Mouse (Mus musculus): ENCODE data around the gene Sergef. TPM values are rescaled to one million over a fixed set of nuclear protein-coding genes. Genes with fewer than 3 reads are reported as not detected.
A peak's percentile ranks its signal among the peaks of the same experiment; 100 is the strongest.
"Not testable (repeated sequence)": the region's sequence is repeated elsewhere in the genome, so short reads cannot be mapped to it uniquely, and the experiment has no call there.

Sergef gene
- polyA plus RNA-seq, 1 experiment, result 7.4 TPM

- Histone ChIP-seq H3K27ac (ENCODE audit: insufficient read depth, low read depth, low read length) (no peak overlapping the region), H3K4me1 (ENCODE audit: control insufficient read depth, insufficient read depth, low read length) (peaks cover 2% of the 10 kb centered on the region; the same call in 1 of the 2 replicates), H3K4me3 (ENCODE audit: insufficient read depth, low read length) (no peak overlapping the region)
- TF ChIP-seq CTCF (IDR thresholded peaks at IDR 0.05; ENCODE audit: low read depth, low read length), result peak; percentile 86
- no peak for TF ChIP-seq POLR2A (IDR thresholded peaks at IDR 0.05; ENCODE audit: borderline replicate concordance, low read depth, low read length)
These were observed 25.6 kb upstream of the Sergef start for GRCm38 (mm10) chr7:46665236-46665635.

GRCm38 (mm10) chr7:46661591-46662090, 22.0 kb upstream of the Sergef start:
- Histone ChIP-seq H3K4me3 (ENCODE audit: insufficient read depth, low read length) (no peak overlapping the region), H3K4me1 (ENCODE audit: control insufficient read depth, insufficient read depth, low read length) (peaks cover 2% of the 10 kb centered on the region; the same call in 1 of the 2 replicates), H3K27ac (ENCODE audit: insufficient read depth, low read depth, low read length) (no peak overlapping the region)
- TF ChIP-seq CTCF (IDR thresholded peaks at IDR 0.05; ENCODE audit: low read depth, low read length) (no peak), POLR2A (IDR thresholded peaks at IDR 0.05; ENCODE audit: borderline replicate concordance, low read depth, low read length) (no peak)

DNA sequence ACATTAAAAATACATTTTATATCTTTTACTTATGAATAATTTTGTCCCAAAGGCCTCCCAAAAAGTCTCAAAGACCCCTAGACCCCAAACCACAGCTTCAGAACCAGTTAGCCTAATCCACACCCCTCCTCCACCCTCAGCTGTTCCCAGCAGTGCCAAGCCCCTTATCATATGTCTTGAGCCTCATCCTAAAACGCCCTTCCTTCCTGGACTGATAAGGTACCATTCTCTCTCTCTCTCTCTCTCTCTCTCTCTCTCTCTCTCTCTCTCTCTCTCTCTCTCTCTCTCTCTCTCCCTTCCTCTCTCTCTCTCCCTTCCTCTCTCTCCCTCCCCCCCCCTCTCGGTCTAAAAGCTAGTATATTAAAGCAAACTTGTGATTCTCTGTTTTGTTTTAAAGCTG, 12.7 kb upstream of the Sergef start:
- Histone ChIP-seq H3K4me1 (ENCODE audit: control insufficient read depth, insufficient read depth, low read length) (peaks cover 3% of the 10 kb centered on the region), H3K27ac (ENCODE audit: insufficient read depth, low read depth, low read length) (no peak overlapping the region), H3K4me3 (ENCODE audit: insufficient read depth, low read length) (no peak overlapping the region)
- TF ChIP-seq POLR2A (IDR thresholded peaks at IDR 0.05; ENCODE audit: borderline replicate concordance, low read depth, low read length) (no peak), CTCF (IDR thresholded peaks at IDR 0.05; ENCODE audit: low read depth, low read length) (no peak)

DNA sequence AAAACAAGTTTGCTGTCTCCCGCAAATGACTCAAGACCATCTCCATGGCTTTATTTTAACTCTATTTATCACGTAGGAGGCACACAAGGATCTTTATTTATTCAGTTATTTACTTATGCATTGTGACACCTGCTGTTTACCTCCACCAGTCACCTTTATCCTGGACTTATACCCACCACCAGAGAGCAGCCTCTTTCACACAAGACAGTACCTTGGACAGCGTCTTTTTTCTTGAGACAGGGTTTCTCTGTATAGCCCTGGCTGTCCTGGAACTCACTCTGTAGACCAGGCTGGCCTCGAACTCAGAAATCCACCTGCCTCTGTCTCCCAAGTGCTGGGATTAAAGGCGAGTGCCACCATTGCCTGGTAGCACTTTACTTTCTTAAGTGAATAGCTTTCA, 10.6 kb upstream of the Sergef start:
- not testable (repeated sequence) for H3K27ac ChIP-seq (ENCODE audit: insufficient read depth, low read depth, low read length); H3K4me3 ChIP-seq (ENCODE audit: insufficient read depth, low read length); H3K4me1 ChIP-seq (ENCODE audit: control insufficient read depth, insufficient read depth, low read length)

DNA sequence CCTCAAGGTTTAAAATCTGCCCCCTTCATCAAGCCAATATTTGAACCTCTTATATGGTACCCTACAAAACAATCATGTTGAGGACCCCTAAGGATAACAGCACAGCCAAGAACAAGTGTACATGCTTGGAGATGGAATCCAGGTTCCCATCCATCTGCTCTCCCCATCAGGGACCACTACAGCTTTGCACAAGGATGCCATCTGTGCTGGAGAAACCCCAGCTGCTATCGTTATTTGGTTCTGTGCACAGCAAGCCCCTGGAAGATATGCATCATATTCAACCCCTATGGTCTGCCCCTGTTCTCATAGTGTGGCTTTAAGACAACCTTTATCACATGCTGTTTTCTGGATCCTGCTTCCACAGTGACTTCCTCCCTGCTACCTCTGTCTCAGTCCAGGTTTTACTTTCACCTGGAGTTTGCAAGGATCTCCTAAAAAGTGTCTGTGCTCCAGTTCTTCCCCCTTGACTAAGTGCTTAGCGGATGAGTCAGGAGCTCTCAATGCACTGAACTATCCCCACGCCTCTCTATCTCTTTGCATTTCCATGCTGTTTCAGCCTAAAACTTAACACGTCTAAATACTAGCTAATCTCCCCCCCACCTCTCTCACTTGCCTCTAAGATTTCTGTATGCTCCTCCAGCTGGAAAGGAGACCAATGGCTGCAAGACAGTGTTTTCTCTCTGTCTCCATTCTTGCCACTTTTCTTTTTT, 9.0 kb upstream of the Sergef start:
- Histone ChIP-seq H3K4me3 (ENCODE audit: insufficient read depth, low read length) (no peak overlapping the region), H3K27ac (ENCODE audit: insufficient read depth, low read depth, low read length) (no peak overlapping the region), H3K4me1 (ENCODE audit: control insufficient read depth, insufficient read depth, low read length) (no peaks in the 10 kb centered on the region)
- no peak for TF ChIP-seq POLR2A (IDR thresholded peaks at IDR 0.05; ENCODE audit: borderline replicate concordance, low read depth, low read length)
- TF ChIP-seq CTCF (IDR thresholded peaks at IDR 0.05; ENCODE audit: low read depth, low read length), result no peak

DNA sequence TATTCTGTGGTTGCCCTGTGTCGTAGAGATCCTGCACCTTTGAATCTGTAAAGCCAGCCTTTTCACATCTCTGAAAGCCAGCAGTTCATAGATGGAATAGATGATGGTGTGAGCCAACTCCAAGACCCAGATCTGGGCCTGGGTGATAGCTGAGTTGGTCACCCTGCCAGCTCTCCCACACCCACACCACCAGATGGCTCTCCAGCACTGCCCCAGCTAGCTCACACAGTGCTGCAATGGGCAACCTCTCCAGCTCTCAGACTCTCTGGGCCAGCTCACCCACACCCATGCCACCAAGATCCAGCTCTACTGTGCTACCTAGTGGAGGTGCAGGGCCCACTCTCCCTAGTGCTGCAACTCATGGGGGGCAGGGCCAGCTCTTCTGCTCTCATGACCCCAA, 3.6 kb upstream of the Sergef start:
- Histone ChIP-seq H3K4me1 (ENCODE audit: control insufficient read depth, insufficient read depth, low read length) (peaks cover 3% of the 10 kb centered on the region), H3K27ac (ENCODE audit: insufficient read depth, low read depth, low read length) (no peak overlapping the region), H3K4me3 (ENCODE audit: insufficient read depth, low read length) (no peak overlapping the region)
- TF ChIP-seq CTCF (IDR thresholded peaks at IDR 0.05; ENCODE audit: low read depth, low read length) (no peak), POLR2A (IDR thresholded peaks at IDR 0.05; ENCODE audit: borderline replicate concordance, low read depth, low read length) (no peak)

DNA sequence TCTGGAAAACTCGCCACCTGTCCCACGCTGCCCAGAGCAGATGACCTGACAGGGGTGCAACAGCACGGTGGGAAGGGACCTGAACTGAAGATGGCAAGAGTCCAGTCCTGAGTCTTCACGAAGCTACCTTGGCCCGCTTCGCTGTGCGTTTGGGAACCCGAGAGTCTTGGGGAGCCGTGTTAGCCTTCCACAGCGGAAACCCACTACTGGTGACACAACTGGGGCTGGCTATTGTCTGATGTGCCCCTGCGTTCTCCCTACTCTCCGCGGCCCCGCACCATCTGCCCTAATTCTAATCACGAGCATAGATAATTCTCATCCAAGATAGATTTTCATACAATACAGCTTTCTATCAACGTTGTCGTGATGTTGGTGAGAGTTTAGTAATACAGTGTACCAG, 455 bp upstream of the Sergef start:
- Histone ChIP-seq H3K4me3 (ENCODE audit: insufficient read depth, low read length) (peak overlapping the region; percentile 82), H3K27ac (ENCODE audit: insufficient read depth, low read depth, low read length) (no peak overlapping the region), H3K4me1 (ENCODE audit: control insufficient read depth, insufficient read depth, low read length) (peaks cover 8% of the 10 kb centered on the region)
- TF ChIP-seq CTCF (IDR thresholded peaks at IDR 0.05; ENCODE audit: low read depth, low read length) (no peak), POLR2A (IDR thresholded peaks at IDR 0.05; ENCODE audit: borderline replicate concordance, low read depth, low read length) (no peak)

GRCm38 (mm10) chr7:46638889-46639691, 517 bp downstream of the Sergef start:
- no peak for TF ChIP-seq CTCF (IDR thresholded peaks at IDR 0.05; ENCODE audit: low read depth, low read length)
- no peak for TF ChIP-seq POLR2A (IDR thresholded peaks at IDR 0.05; ENCODE audit: borderline replicate concordance, low read depth, low read length)
- Histone ChIP-seq H3K27ac (ENCODE audit: insufficient read depth, low read depth, low read length) (no peak overlapping the region), H3K4me3 (ENCODE audit: insufficient read depth, low read length) (peak overlapping the region; percentile 82), H3K4me1 (ENCODE audit: control insufficient read depth, insufficient read depth, low read length) (peaks cover 8% of the 10 kb centered on the region)

GRCm38 (mm10) chr7:46628375-46628975, 11.1 kb downstream of the Sergef start:
- Histone ChIP-seq H3K4me3 (ENCODE audit: insufficient read depth, low read length) (no peak overlapping the region), H3K27ac (ENCODE audit: insufficient read depth, low read depth, low read length) (no peak overlapping the region), H3K4me1 (ENCODE audit: control insufficient read depth, insufficient read depth, low read length) (no peaks in the 10 kb centered on the region)
- TF ChIP-seq CTCF (IDR thresholded peaks at IDR 0.05; ENCODE audit: low read depth, low read length) (no peak), POLR2A (IDR thresholded peaks at IDR 0.05; ENCODE audit: borderline replicate concordance, low read depth, low read length) (no peak)

GRCm38 (mm10) chr7:46623979-46624378, 15.6 kb downstream of the Sergef start:
- no peak for TF ChIP-seq CTCF (IDR thresholded peaks at IDR 0.05; ENCODE audit: low read depth, low read length)
- TF ChIP-seq POLR2A (IDR thresholded peaks at IDR 0.05; ENCODE audit: borderline replicate concordance, low read depth, low read length), result no peak
- Histone ChIP-seq H3K27ac (ENCODE audit: insufficient read depth, low read depth, low read length) (no peak overlapping the region), H3K4me3 (ENCODE audit: insufficient read depth, low read length) (no peak overlapping the region), H3K4me1 (ENCODE audit: control insufficient read depth, insufficient read depth, low read length) (0 out of 2 replicates have a peak, but pooled peaks cover 4% of the 10 kb centered on the region)
